Mouse (Mus musculus) embryonic facial prominence, embryonic 12.5 days (tissue): ENCODE measurements around the gene Fut11. TPM values are rescaled to one million over a fixed set of nuclear protein-coding genes. Genes with fewer than 3 reads are reported as not detected.

Experiments
- ATAC-seq: fragments of 200-750 bp; cut with Nextera tagmentation; 2 replicates; pipeline ENCODE4 v1.8.0; 2017; ENCODE audit not compliant: insufficient number of reproducible peaks, insufficient read depth, low FRiP score, low TSS enrichment
- H3K27ac ChIP-seq: fragments of 300-500 bp; sonication (generic); 2 replicates; pipeline ENCODE4 v1.5.1; 2016; ENCODE audit warnings: mild to moderate bottlenecking
- H3K27me3 ChIP-seq: fragments of 300-500 bp; sonication (generic); 2 replicates; pipeline ENCODE4 v1.6.1; 2016; ENCODE audit warnings: mild to moderate bottlenecking, moderate library complexity
- H3K36me3 ChIP-seq: fragments of 300-500 bp; sonication (generic); 2 replicates; pipeline ENCODE4 v1.6.1; 2016; ENCODE audit warnings: mild to moderate bottlenecking
- H3K4me1 ChIP-seq: fragments of 300-500 bp; sonication (generic); 2 replicates; pipeline ENCODE4 v1.6.1; 2016
- H3K4me2 ChIP-seq: fragments of 300-500 bp; sonication (generic); replicated peaks from 2 replicates; pipeline ENCODE4 v1.6.1; 2016; ENCODE audit warnings: mild to moderate bottlenecking, moderate library complexity
- H3K4me3 ChIP-seq: fragments of 300-500 bp; sonication (generic); 2 replicates; pipeline ENCODE4 v1.5.1; 2016; ENCODE audit warnings: mild to moderate bottlenecking
- H3K9ac ChIP-seq: fragments of 300-500 bp; sonication (generic); 2 replicates; pipeline ENCODE4 v1.6.1; 2016; ENCODE audit warnings: mild to moderate bottlenecking, moderate library complexity
- H3K9me3 ChIP-seq: fragments of 300-500 bp; sonication (generic); 2 replicates; pipeline ENCODE4 v1.6.1; 2016; ENCODE audit warnings: mild to moderate bottlenecking, moderate library complexity
- WGBS: fragments of 180-500 bp; shearing (Covaris S2); methylation state at CpG from one replicate; pipeline ENCODE4 v1.1.7; 2016; 5-methylcytosine and 5-hydroxymethylcytosine counted together
- polyA plus RNA-seq: library from polyadenylated mRNA; unstranded; fragments of >200 nt; fragmentation: Nextera tagmentation; extraction: Ambion mirVana; gene quantifications from 2 replicates; pipeline ENCODE4 v1.2.1, GENCODE M21; 2016

The Fut11 gene
- polyA plus RNA-seq = 27.4 and 29.3 TPM in 2 replicates

DNA sequence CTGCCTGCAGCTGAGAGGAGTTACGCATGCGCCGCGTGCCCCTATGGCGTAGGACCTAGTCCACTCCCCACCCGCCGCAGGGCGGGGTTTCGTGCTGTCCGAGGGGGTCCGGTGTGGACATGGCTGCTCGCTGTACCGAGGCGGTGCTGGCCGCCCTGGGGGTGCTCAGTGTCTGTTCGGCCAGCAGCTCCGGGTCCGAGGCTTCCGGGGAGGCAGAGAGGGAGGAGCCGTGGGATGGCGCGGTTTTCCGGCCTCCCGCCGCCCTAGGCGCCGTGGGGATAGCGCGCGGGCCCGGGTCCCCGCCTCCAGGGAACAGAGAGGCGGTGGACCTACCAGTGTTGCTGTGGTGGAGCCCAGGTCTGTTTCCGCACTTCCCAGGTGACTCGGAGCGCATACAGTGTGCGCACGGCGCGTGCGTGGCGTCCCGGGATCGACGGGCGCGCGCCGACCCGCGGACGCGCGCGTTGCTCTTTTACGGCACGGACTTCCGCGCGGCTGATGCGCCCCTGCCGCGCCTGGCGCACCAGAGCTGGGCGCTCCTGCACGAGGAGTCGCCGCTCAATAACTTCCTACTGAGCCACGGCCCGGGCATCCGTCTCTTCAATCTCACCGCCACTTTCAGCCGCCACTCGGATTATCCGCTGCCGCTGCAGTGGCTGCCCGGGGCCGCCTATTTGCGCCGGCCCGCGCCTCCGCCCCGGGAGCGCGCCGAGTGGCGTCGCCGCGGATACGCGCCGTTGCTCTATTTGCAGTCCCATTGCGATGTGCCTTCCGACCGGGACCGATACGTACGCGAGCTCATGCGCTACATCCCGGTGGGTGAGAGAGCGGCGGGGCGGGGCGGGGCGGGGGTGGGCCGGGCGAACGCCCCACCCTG, at the start of gene Fut11:
TSS of gene Fut11 (plus strand) at position 85 of the 877 bp plus-strand sequence.
- Histone ChIP-seq H3K36me3 (peaks cover 42% of the 10 kb centered on the region), H3K27ac (peak within 1 kb of the TSS; percentile 98), H3K4me3 (peak within 1 kb of the TSS; percentile 86), H3K4me2 (peak within 1 kb of the TSS; percentile 85), H3K9ac (peak within 1 kb of the TSS; percentile 80), H3K27me3 (no peaks in the 10 kb centered on the region), H3K4me1 (peaks cover 27% of the 10 kb centered on the region), H3K9me3 (no peaks in the 10 kb centered on the region)
- ATAC-seq = peak; percentile 92
- WGBS = under 1% methylated on average over 111 of the region's 111 CpGs

DNA sequence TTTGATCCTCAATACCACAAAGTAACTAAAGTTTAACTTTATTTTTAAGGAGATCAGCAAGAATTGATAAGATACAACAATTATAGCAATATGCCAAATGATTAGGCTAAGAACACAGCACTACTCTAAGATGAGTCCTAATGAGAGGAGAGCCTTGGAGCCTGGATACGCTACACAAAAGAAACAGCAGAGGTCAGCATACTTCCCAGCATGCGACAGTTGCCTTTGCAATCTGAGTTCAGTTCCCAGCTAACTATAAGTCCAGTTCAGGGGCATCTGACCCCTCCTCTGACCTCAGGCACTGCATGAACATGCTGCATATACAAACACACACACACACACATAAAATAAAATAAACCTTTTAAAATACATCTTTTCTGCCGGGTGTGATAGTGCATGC, 49.2 kb upstream of the Fut11 start:
- no peak overlapping the region for H3K9ac ChIP-seq
- no peak overlapping the region for H3K4me2 ChIP-seq
- H3K27me3 ChIP-seq = no peaks in the 10 kb centered on the region
- WGBS = 29% methylated on average over 3 of the region's 3 CpGs
- no peak overlapping the region for H3K27ac ChIP-seq
- H3K36me3 ChIP-seq = no peaks in the 10 kb centered on the region
- H3K4me1 ChIP-seq = 0 out of 2 replicates have a peak, but pooled peaks cover 8% of the 10 kb centered on the region
- H3K9me3 ChIP-seq = no peaks in the 10 kb centered on the region
- no peak for ATAC-seq
- no peak overlapping the region for H3K4me3 ChIP-seq

DNA sequence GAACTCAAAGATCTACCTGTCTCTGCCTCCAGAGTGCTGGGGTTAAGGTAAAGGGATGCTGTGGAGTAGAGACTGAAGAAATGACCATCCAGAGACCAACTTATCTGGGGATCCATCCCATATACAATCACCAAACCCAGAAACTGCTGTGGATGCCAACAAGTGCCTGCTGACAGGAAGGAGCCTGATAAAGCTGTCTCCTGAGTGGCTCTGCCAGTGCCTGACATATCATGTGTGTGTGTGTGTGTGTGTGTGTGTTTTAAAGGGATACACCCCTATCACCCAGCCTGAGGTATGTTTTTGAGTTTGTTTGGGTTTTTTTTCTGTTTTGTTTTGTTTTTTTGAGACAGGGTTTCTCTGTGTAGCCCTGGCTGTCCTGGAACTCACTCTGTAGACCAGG, 48.4 kb upstream of the Fut11 start:
- Histone ChIP-seq H3K9ac (no peak overlapping the region), H3K27ac (no peak overlapping the region), H3K4me1 (0 out of 2 replicates have a peak, but pooled peaks cover 8% of the 10 kb centered on the region), H3K9me3 (no peaks in the 10 kb centered on the region), H3K4me3 (no peak overlapping the region), H3K36me3 (no peaks in the 10 kb centered on the region), H3K4me2 (no peak overlapping the region), H3K27me3 (no peaks in the 10 kb centered on the region)
- ATAC-seq = no peak

DNA sequence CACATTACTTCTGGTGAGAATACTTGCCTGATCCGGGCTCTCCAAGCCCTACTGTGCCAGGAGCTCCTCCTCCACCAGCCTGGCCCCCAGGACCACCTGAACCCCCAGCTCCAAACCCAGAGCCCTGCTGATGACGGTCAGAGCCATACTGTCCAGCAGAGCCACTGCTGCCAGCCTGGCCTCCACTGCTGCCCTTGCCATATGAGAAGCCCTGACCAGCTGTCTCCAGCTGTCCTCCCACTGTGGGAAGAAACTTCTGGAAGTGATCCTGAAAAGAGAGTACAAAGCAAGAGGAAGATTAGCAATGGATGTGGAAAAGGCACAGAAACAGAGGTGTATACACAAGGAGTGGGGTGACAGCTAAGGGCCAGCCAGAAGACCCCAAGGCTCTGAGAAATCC, 43.8 kb upstream of the Fut11 start:
- H3K36me3 ChIP-seq = no peaks in the 10 kb centered on the region
- ATAC-seq = no peak

DNA sequence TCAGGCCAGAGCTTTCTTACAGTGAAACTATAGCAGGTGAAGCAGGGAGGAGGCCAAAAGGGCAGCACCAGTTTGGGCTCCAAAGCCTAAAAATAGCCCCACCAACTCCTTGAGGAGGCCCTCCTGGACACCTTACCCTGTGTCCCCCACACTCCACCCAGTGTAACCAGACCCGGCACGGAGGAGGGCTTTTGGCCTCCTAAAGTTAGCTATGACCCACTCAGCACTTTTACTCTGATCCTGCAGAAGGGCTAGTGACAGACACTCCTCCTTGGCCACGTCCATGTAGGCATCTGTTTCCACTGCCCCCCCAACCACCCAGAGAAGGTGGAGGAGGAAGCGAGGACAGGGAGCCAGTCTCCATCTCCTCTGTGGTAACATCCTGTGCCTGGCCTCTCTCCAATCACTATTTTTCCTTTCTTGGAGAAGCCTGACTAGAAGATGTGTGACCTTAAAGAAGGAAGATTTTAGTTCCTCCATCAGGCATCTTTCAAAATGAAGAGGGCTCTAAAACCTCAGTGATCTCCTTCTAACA, 43.0 kb upstream of the Fut11 start:
- H3K4me1 ChIP-seq = no peaks in the 10 kb centered on the region
- no peak overlapping the region for H3K9ac ChIP-seq
- no peak for ATAC-seq
- no peak overlapping the region for H3K4me3 ChIP-seq
- no peak overlapping the region for H3K4me2 ChIP-seq
- no peaks in the 10 kb centered on the region for H3K27me3 ChIP-seq
- no peaks in the 10 kb centered on the region for H3K9me3 ChIP-seq
- no peaks in the 10 kb centered on the region for H3K36me3 ChIP-seq
- H3K27ac ChIP-seq = no peak overlapping the region
- WGBS = 65% methylated on average over 4 of the region's 4 CpGs

More for the DNA sequence above, 43.8 kb upstream of the Fut11 start:
- no peaks in the 10 kb centered on the region for H3K4me1 ChIP-seq
- no peaks in the 10 kb centered on the region for H3K9me3 ChIP-seq
- no peak overlapping the region for H3K27ac ChIP-seq
- 65% methylated on average over 2 of the region's 2 CpGs for WGBS
- H3K9ac ChIP-seq = no peak overlapping the region
- no peak overlapping the region for H3K4me3 ChIP-seq
- H3K4me2 ChIP-seq = no peak overlapping the region
- no peaks in the 10 kb centered on the region for H3K27me3 ChIP-seq

DNA sequence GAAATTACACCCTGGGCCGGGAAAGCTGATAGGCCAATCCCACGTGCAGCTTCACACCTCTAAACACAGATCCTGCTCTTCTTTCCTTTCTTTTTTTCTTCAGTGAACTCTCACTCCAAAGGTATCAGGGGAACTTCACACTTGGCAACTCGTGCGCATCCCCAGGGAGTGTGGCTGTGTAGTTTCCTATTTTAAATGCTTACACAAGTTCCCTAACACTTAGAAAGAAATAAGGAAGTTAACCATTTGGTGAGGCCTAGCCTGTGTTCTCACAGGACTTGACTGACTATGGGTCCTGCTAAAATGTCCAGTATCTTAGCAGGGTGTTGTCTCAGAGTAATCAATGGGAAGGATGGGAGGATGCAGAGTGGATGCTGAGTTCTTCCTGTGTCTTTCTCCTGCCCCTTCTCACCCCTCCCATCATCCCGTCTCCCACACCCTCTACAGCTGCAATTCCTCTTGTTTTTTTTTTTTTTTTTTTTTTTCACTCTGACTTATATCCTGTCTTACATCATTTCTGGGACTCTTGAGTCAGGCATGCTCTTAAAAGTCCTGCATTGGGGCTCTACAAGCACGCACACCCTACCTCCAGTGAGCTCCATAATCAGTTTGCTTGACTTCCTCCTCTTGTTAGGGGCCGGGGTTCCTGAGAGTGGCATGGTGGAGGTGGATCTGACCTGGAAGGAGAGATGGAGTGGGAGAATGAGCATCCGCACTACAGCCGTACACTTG, 39.9 kb upstream of the Fut11 start:
- H3K4me2 ChIP-seq = no peak overlapping the region
- WGBS = 82% methylated on average over 9 of the region's 9 CpGs
- no peak overlapping the region for H3K4me3 ChIP-seq
- no peak overlapping the region for H3K27ac ChIP-seq
- H3K27me3 ChIP-seq = no peaks in the 10 kb centered on the region
- no peaks in the 10 kb centered on the region for H3K36me3 ChIP-seq
- no peak overlapping the region for H3K9ac ChIP-seq
- H3K9me3 ChIP-seq = no peaks in the 10 kb centered on the region
- no peak for ATAC-seq
- no peaks in the 10 kb centered on the region for H3K4me1 ChIP-seq

GRCm38 (mm10) chr14:20655731-20656130, 39.0 kb upstream of the Fut11 start:
- Histone ChIP-seq H3K4me3 (no peak overlapping the region), H3K27me3 (no peaks in the 10 kb centered on the region), H3K9me3 (no peaks in the 10 kb centered on the region), H3K4me2 (no peak overlapping the region), H3K36me3 (no peaks in the 10 kb centered on the region), H3K9ac (no peak overlapping the region), H3K27ac (no peak overlapping the region), H3K4me1 (no peaks in the 10 kb centered on the region; the same call in 1 of the 2 replicates)
- no peak for ATAC-seq
- WGBS = 58% methylated on average over 9 of the region's 9 CpGs

DNA sequence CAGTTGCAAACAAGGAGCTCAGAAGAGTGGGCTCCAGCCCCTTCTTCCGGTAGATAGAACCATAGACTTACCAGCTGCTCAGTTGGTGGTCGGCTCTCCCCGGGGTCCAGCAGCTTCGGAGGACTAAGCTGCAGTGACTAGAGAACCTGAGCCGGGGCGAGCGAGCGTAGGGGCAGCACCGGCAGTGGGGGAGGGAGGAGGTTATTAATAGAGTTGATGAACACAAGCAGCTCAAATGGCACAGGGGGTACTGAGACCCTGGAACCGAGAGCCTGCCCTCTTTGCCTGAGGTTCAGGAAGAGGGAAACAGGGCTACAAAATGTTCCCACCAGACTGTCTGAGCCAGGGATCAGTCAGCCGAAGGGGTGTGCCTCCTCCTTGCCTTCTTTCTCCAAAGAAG, 38.4 kb upstream of the Fut11 start, which contains the start of gene Myoz1:
TSS of gene Myoz1 (minus strand) at position 180 of the 400 bp plus-strand sequence.
- H3K36me3 ChIP-seq = no peaks in the 10 kb centered on the region
- H3K27ac ChIP-seq = no peak within 1 kb of the TSS
- ATAC-seq = no peak
- no peaks in the 10 kb centered on the region for H3K27me3 ChIP-seq
- no peak within 1 kb of the TSS for H3K4me3 ChIP-seq
- no peaks in the 10 kb centered on the region for H3K9me3 ChIP-seq
- 32% methylated on average over 11 of the region's 11 CpGs for WGBS
- no peak within 1 kb of the TSS for H3K9ac ChIP-seq
- no peaks in the 10 kb centered on the region; the same call in 1 of the 2 replicates for H3K4me1 ChIP-seq
- H3K4me2 ChIP-seq = no peak within 1 kb of the TSS

DNA sequence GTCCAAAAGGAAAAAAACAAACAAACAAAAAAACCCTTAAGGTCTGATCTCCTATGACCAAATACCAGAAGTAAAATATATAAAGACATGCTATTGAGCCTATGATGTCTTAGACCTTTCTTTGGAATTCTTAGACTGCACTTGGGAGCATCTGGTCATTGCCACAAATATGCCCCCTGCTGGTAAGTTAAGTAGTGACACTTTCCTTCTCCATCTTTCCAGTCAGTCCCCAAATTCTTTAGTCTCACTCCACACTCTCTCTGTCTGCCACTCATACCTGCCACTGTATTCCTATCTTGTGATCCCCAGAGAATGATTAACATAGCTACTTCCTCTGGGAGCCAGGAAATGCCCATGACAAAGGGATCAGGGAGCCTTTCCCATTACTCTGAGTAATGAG, 36.4 kb upstream of the Fut11 start:
- no peak overlapping the region for H3K9ac ChIP-seq
- no peaks in the 10 kb centered on the region for H3K9me3 ChIP-seq
- H3K27me3 ChIP-seq = no peaks in the 10 kb centered on the region
- peaks cover 10% of the 10 kb centered on the region for H3K4me1 ChIP-seq
- ATAC-seq = no peak
- H3K4me3 ChIP-seq = no peak overlapping the region
- no peak overlapping the region for H3K4me2 ChIP-seq
- H3K27ac ChIP-seq = no peak overlapping the region
- no peaks in the 10 kb centered on the region for H3K36me3 ChIP-seq

GRCm38 (mm10) chr14:20658902-20659301, 35.9 kb upstream of the Fut11 start:
- no peaks in the 10 kb centered on the region for H3K36me3 ChIP-seq
- H3K9me3 ChIP-seq = no peaks in the 10 kb centered on the region
- H3K4me2 ChIP-seq = no peak overlapping the region
- ATAC-seq = no peak
- no peaks in the 10 kb centered on the region for H3K27me3 ChIP-seq
- no peak overlapping the region for H3K9ac ChIP-seq
- H3K4me3 ChIP-seq = no peak overlapping the region
- WGBS = 84% methylated on average over 6 of the region's 6 CpGs
- no peak overlapping the region for H3K27ac ChIP-seq
- peaks cover 10% of the 10 kb centered on the region for H3K4me1 ChIP-seq

DNA sequence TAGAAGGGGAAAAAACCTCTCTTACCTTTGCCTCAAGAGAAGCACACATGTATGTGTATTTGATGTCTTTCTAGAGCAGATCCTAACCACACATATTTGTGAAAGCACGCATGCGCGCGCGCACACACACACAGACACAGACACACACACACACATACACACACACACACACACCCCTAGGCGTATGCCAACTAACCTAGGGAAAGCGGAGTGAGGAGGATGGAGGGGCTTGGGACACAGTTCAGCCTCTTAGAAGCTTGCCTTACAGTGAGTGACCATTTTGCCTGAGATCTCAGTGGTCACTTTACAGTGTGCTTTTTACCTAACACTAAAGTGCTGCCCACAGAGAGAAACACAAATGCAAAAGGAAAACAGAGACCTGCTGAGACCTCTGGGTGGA, 35.1 kb upstream of the Fut11 start:
- no peak overlapping the region for H3K27ac ChIP-seq
- H3K9ac ChIP-seq = no peak overlapping the region
- no peaks in the 10 kb centered on the region for H3K27me3 ChIP-seq
- no peaks in the 10 kb centered on the region for H3K36me3 ChIP-seq
- no peak overlapping the region for H3K4me3 ChIP-seq
- H3K4me2 ChIP-seq = no peak overlapping the region
- WGBS = 98% methylated on average over 7 of the region's 7 CpGs
- no peak for ATAC-seq
- peaks cover 10% of the 10 kb centered on the region for H3K4me1 ChIP-seq
- H3K9me3 ChIP-seq = no peaks in the 10 kb centered on the region
